Mouse (Mus musculus) megakaryocyte, adult 5-6 weeks (primary cell): ENCODE measurements around the gene Frs3. TPM values are rescaled to one million over a fixed set of nuclear protein-coding genes. Genes with fewer than 3 reads are reported as not detected.

ENCODE experiments used
- ATAC-seq: 2 replicates; pipeline ENCODE4 v1.8.0; 2016; ENCODE audit warnings: mild to moderate bottlenecking, inconsistent platforms; ENCODE audit not compliant: poor library complexity, severe bottlenecking
- total RNA-seq, 2 experiments: library from RNA; stranded (forward) in 1 of 2; stranded (reverse) in 1 of 2; fragments of 153-499, 151-499 nt in 1 of 2; fragments of 221-1000, 200-1000 nt in 1 of 2; gene quantifications; 2 replicates each; pipeline versions ENCODE4 v1.2.3 to v1.2.4; 2015 to 2017

Gene Frs3
- total RNA-seq, 2 experiments from 2014 or later, result 0.15 TPM; not detected in 1

GRCm38 (mm10) chr17:47730633-47731575 is 42.1 kb downstream of the Frs3 start:
- no peak for ATAC-seq

DNA sequence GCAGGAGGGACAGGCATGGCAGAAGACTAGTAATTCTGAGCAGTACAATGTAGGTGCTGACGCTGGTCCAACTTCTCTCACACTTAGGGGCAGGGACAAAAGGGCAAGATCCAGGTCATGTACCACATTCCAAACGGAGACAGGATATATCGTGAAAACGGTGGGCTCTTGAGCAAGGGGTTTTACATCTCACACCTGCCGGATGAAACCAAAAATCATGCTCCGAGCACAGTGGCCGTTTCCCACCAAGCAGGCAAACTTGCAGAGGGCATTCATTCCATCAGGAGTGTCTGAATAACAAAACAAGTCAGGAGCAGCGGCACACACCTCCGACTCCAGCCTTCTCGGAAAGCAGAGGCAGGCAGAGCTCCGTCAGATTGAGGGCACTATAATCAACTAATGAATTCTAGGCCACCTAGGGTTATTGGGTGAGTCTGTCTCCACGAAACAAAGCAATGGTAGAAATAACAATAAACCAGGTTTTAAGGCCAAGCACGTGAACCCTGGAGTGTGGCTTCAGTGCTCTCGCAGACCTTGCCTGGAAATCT is 46.8 kb downstream of the Frs3 start:
- no peak for ATAC-seq

- peak; percentile 87 for ATAC-seq
These were observed 48.0 kb downstream of the Frs3 start, which contains the start of gene Tfeb for GRCm38 (mm10) chr17:47736856-47737255. TSS of gene Tfeb (plus strand) at chr17:47737030.

DNA sequence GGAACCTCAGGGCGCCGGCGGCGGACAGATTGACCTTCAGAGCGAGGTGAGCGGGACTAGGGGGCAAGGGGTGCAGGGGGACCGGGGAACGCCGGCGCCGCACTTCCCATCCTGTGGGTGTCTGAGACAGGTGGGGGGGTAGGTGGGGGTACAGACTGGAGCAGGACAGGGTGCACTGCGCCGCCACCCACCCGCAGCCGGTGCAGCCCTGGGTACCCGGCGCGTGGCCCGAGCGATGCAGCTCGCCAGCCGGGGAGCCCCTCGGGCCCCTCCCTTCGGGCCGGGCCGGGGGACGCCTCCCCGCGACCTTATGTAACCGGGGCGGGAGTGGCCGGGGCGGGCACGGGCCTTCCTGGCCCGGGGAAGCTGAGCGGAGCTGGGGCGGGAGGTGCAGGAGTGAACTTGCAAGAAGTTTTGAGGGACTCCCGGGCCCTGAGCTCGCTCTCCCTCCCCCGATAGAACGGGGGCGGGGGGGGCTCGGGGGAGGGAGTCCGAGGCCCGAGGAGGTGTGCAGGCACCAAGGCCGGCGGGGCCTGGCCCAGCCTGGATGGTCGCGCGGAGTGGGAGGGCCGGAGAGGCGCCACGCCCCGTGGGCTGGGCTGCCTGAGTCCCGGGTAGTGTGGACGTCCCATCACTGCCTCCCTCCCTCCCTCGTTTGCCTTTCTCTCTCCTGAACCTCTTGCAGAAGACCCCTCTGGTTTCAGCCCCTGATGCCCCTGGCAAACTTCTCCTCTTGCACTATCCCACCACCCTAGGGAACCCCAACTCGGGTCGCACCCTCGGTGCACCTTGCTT is 48.6 kb downstream of the Frs3 start:
- peak; percentile 75 for ATAC-seq

GRCm38 (mm10) chr17:47738066-47738878 is 49.4 kb downstream of the Frs3 start:
- ATAC-seq, result peak; percentile 17

DNA sequence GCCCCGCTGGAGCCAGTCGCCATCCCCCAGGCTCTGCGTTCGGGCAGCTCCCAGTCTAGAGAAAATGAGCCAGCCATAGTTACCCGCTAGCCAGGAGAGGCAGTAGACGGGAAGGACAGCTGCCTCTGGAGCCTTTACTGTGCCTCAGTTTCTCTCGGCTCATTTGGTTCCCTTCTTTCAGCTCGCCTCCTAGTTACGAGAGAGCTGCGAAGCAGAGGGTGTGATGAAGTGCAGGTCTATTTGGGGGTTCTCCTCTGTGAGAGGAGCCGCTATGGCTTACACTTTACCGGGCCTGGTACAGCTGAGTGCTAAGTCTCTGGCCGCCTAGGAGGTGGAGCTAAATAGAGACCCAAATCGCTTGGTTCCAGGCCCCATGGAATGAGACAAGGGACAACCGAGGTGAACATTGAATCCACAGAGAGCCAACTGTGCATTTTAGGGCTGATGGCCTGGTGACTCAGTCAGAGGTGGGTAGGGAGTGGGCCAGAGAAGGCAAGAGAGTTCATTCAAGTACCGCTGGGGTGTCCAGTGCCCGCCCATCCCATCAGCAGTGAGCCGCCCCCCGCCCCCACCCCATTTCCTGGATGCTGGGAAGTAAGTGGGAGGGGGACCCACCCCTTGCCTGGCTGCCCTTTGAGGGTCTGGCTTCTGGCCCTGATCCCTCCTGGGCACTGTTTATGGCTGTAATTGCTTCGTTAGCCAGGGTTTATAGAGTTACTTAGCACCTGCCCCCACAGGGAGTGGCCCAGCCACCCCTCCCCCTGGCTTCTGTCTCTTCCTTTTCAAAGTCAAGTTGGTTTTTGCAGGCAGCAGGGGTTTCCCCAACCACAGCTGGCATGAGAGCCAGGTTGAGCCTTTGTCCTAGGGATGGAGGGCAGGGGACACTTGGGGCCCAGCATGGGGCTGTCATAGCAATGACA is 50.3 kb downstream of the Frs3 start:
- no peak for ATAC-seq

DNA sequence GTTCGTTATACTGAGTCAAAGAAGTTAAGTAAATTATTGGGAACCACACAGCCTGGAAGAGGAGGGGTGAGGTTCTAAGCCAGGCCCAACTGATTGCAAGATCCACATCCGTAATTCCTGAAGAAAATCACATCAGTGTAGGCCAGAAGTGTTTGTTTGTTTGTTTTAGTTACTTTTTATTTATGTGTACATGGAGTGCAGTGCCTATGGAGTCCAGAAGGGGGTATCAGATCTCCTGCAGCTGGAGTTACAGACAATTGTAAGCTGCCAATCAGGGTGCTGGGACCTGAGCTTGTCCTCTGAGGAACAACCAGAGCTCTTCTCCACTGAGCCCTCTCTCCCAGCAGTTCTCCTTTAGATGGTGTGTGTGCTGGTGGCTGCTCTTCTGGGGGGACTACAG is 51.4 kb downstream of the Frs3 start:
- no peak for ATAC-seq

DNA sequence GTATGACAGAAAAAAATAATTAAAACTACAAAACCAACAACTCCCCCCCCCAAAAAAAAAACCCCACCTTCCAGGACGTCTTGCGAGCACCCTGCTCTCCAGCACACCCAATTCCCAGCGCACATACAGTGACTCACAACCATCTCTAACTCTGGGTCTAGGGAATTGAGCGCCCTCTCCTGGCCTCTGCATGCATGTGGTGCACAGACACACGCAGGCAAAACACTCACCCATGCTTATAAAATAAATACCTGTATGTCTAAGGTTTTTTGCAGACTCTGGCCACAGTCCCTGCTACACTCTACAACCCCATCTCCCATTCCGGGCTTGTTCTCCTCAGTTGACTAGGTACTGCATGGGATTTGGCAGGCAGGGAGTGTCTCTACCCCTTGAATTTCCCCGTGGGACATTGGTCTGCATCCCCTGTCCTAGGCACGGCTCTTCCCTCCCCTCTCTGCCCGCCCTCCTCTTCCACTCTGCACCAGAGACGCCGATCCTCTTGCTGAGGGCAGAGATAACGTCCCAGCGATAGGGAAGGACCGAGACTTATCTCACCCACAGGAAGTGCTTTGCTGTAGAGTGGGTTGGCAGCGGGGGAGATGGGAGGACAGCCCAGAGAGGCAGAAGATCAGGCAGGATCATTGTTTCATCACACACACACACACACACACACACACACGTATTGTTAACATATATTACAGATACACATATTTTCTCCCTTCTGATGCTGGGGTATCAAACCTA is 54.3 kb downstream of the Frs3 start:
- ATAC-seq, result peak; percentile 36

DNA sequence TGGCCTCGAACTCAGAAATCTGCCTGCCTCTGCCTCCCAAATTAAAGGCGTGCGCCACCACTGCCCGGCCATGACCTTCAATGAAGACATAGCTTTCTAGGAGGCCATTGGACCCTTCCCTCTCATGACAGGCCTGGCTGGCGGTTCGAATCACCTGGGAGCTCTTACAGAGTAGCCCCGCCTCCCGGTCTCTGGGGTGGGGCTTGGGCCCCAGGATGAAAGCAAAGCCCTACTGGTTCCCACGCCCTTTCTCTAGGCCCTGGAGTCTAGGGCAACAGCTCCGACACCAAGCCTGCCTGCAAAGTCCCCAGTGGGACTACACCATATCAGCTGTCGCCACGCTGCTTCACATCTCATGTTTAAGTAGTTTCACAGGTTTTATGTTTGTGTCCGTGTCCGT is 55.3 kb downstream of the Frs3 start:
- no peak for ATAC-seq

GRCm38 (mm10) chr17:47744746-47745368 is 56.0 kb downstream of the Frs3 start:
- ATAC-seq, result 0 out of 2 replicates have a peak, but pooled peaks have one; percentile 34

GRCm38 (mm10) chr17:47748791-47749553 is 60.1 kb downstream of the Frs3 start:
- ATAC-seq, result no peak

DNA sequence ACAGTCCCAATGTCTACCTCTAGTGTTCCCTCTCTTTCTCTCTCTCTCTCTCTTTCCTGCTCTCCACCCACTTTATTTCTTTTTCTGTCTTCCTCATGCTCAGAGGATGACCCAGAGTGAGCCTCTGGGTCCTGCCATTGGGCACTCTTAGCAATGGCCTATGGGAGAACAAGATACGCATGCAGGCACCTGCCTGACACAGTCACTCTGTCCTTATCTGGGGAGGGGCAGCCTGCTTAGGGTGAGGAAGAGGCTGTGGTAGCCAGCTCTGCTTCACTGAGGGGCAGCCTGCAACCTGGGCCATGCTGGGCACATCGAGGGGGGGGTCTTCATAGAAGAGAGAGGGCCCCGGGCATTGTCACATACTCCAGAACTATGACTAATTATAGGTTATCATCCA is 60.8 kb downstream of the Frs3 start:
- no peak for ATAC-seq

GRCm38 (mm10) chr17:47750101-47750500 is 61.3 kb downstream of the Frs3 start:
- no peak for ATAC-seq

DNA sequence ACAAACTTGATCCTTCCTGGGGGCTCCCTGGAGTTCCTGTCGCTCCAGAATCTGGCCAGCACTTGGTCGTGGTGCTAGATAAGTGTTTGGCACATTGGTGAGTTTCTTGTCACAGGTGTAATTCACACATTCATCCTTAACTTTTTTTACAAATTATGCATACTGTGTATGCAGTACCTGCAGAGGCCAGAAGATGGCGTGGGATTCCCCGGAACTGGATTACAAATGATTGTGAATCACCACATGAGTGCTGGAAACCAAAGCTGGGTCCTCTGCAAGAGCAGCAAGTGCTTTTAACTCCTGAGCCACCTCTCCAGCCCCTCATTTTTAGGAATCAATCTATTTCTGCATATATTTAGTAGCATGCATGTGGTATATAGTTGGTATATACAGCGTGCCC is 63.0 kb downstream of the Frs3 start:
- ATAC-seq, result no peak

DNA sequence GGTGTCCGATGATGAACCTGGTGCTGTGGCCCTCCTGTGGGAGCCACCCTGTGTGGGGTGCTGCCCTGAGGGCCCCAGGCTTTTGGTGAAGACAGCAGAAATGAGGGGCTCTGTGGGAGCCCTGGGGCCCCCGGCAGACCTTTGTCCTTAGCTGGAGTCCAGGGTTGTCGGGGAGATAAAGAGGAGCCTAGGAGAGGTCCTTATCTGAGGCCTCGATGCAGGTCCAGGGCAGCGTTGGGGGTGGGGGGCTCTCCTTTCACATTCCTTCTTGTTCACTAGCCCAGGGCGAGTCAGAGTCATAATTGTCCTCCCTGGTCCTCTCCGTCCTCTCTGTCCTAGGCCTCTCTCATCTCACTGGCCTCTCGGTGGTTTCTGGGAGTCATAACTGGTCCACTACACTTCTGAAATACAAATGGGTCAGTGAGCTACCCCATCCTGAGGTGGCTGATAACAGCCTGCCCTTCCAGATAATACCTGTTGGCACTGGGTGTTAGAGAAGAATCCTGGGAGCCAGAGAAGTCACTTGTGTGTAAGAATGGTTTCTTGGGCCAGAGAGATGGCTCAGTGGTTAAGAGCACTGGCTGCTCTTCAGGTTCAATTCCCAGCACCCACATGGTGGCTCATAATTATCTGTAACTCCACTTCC is 64.4 kb downstream of the Frs3 start:
- ATAC-seq, result no peak
